Mouse (Mus musculus) stomach, postnatal 0 days (tissue): ENCODE results near the gene Prkg1.

Source experiments
- CTCF ChIP-seq: IDR thresholded peaks from 2 replicates; pipeline ENCODE4 v1.5.1; 2016; ENCODE audit warnings: antibody characterized with exemption, low read depth, mild to moderate bottlenecking, moderate library complexity
- EP300 ChIP-seq: optimal IDR thresholded peaks from 2 replicates; pipeline ENCODE3; 2016; ENCODE audit warnings: antibody characterized with exemption

- no peak for TF ChIP-seq EP300
- TF ChIP-seq CTCF: no peak
These were observed 938.7 kb downstream of the Prkg1 start for GRCm38 (mm10) chr19:30826106-30826505.
